ENCODE assay signal across 20 mouse cellular contexts in genomic region chrX:159915125-159915524, GRCm38 (mm10).
DNase-seq lines count a peak whose midpoint lies in the region; ATAC-seq and TF ChIP-seq lines count a peak whose summit lies in the region.
"Had no signal": no experiment of that assay in that cellular context is flagged by ENCODE, and none has a peak within 500 bp of the region (broad histone marks: within the 10 kb centered on the region; RNA-seq: fewer than 3 reads in every experiment).

No protein-coding gene starts in this region.

- H3K9ac ChIP-seq in heart, postnatal 0 days (replicated peaks; ENCODE audit: low read depth, low read length), result no peak overlapping the region
- H3K9ac ChIP-seq in heart, embryonic 11.5 days (ENCODE audit: low read depth, low read length), result no peak overlapping the region
- no peak overlapping the region for H3K9ac ChIP-seq in lung, embryonic 14.5 days
- no peak overlapping the region for H3K9ac ChIP-seq in MEL (ENCODE audit: control insufficient read depth, low read depth, low read length, poor library complexity, severe bottlenecking)
- H3K9ac ChIP-seq: embryonic facial prominence, embryonic 12.5 days; forebrain, embryonic 13.5 days; heart, embryonic 12.5 days; hindbrain, embryonic 15.5 days; lung, embryonic 15.5 days; midbrain, embryonic 12.5 days had no signal

- TF ChIP-seq CTCF in heart, postnatal 0 days (IDR thresholded peaks at IDR 0.05; ENCODE audit: low read depth), result peak; percentile 27
- no peak for TF ChIP-seq CTCF in lung, embryonic 14.5 days (IDR thresholded peaks at IDR 0.05; ENCODE audit: low read depth)
- peak in 1 of 3 experiments; percentile 65; a peak in 2 of 6 replicates for TF ChIP-seq CTCF in MEL (IDR thresholded peaks at IDR 0.05 in 2 of 3, conservative IDR thresholded peaks at IDR 0.05 in 1 of 3; ENCODE audit: control insufficient read depth in 1 of 3, insufficient read depth in 1 of 3, low read depth in 2 of 3, low read length in 3 of 3, poor library complexity in 1 of 3, severe bottlenecking in 1 of 3)
- TF ChIP-seq CTCF in cerebellum, adult 2 months (IDR thresholded peaks at IDR 0.05; ENCODE audit: borderline replicate concordance, insufficient read depth, low read depth, low read length), result no peak

- no peak overlapping the region for H3K4me2 ChIP-seq in heart, postnatal 0 days (ENCODE audit: low read depth, low read length)
- H3K4me2 ChIP-seq in heart, embryonic 11.5 days, result no peak overlapping the region
- H3K4me2 ChIP-seq in lung, embryonic 14.5 days, result no peak overlapping the region
- H3K4me2 ChIP-seq: embryonic facial prominence, embryonic 12.5 days; forebrain, embryonic 13.5 days; heart, embryonic 12.5 days; hindbrain, embryonic 15.5 days; liver, embryonic 11.5 days; lung, embryonic 15.5 days; midbrain, embryonic 12.5 days had no signal

- ATAC-seq in heart, postnatal 0 days (ENCODE audit: insufficient read depth, low read depth), result no peak
- ATAC-seq in heart, embryonic 11.5 days (replicated peaks; ENCODE audit: insufficient number of reproducible peaks, low FRiP score, low TSS enrichment), result no peak
- no peak for ATAC-seq in lung, embryonic 14.5 days (ENCODE audit: insufficient read depth)
- ATAC-seq: forebrain, embryonic 13.5 days had no signal

- no peak for DNase-seq in heart, postnatal 0 days (ENCODE audit: low spot score)
- peak; percentile 46 for DNase-seq in lung, embryonic 14.5 days
- DNase-seq in lung, adult 18-20 months, result no peak
- peak; percentile 32 for DNase-seq in MEL (ENCODE audit: low read depth, low spot score)
- peak; percentile 7 for DNase-seq in splenic B cell, adult 2 months (ENCODE audit: low read depth, low spot score)
- DNase-seq in cerebellum, adult 2 months, result no peak
- DNase-seq: adrenal gland, adult 8-10 months; kidney, adult 11 months; right cerebral cortex, postnatal 25 days; thymus, postnatal 14 days had no signal

- peak; percentile 87 for TF ChIP-seq RAD21 in MEL (IDR thresholded peaks at IDR 0.05; ENCODE audit: low read depth, low read length)

- H3K79me2 ChIP-seq in MEL (ENCODE audit: control insufficient read depth, insufficient read depth, low read length, poor library complexity), result no peaks in the 10 kb centered on the region

- TF ChIP-seq EP300 in heart, postnatal 0 days (IDR thresholded peaks at IDR 0.05; ENCODE audit: low read depth), result no peak
- TF ChIP-seq EP300 in MEL (IDR thresholded peaks at IDR 0.05; ENCODE audit: low read depth in 1 of 2, low read length in 2 of 2), result no peak

- H3K27ac ChIP-seq in heart, postnatal 0 days (ENCODE audit: low read depth), result no peak overlapping the region
- H3K27ac ChIP-seq in heart, embryonic 11.5 days (ENCODE audit: low read depth, low read length), result no peak overlapping the region
- H3K27ac ChIP-seq in lung, embryonic 14.5 days (ENCODE audit: low read depth), result no peak overlapping the region
- H3K27ac ChIP-seq in MEL (ENCODE audit: control insufficient read depth, low read depth, low read length), result no peak overlapping the region
- no peak overlapping the region for H3K27ac ChIP-seq in cerebellum, adult 2 months (ENCODE audit: insufficient read depth, low read length)
- H3K27ac ChIP-seq: embryonic facial prominence, embryonic 12.5 days; forebrain, embryonic 13.5 days; hindbrain, embryonic 15.5 days; limb, embryonic 10.5 days; lung, embryonic 15.5 days; midbrain, embryonic 12.5 days had no signal

- H3K4me3 ChIP-seq in heart, postnatal 0 days (ENCODE audit: low read depth, low read length), result no peak overlapping the region
- no peak overlapping the region for H3K4me3 ChIP-seq in heart, embryonic 11.5 days (ENCODE audit: low read depth, low read length)
- no peak overlapping the region for H3K4me3 ChIP-seq in lung, embryonic 14.5 days (ENCODE audit: low read depth, low read length)
- no peak overlapping the region for H3K4me3 ChIP-seq in MEL (ENCODE audit: control insufficient read depth in 1 of 2, insufficient read depth in 1 of 2, low read depth in 2 of 2, low read length in 2 of 2)
- H3K4me3 ChIP-seq in cerebellum, adult 2 months (replicated peaks; ENCODE audit: insufficient read depth, low read depth, low read length), result no peak overlapping the region
- H3K4me3 ChIP-seq: embryonic facial prominence, embryonic 12.5 days; erythroblast, embryonic 14.5 days; forebrain, embryonic 13.5 days; heart, embryonic 12.5 days; hindbrain, embryonic 15.5 days; limb, embryonic 10.5 days; lung, embryonic 15.5 days; midbrain, embryonic 12.5 days had no signal

- no peaks in the 10 kb centered on the region for H3K9me3 ChIP-seq in heart, postnatal 0 days (replicated peaks; ENCODE audit: control insufficient read depth, low read length)
- no peaks in the 10 kb centered on the region for H3K9me3 ChIP-seq in heart, embryonic 11.5 days (replicated peaks; ENCODE audit: control insufficient read depth, low read length)
- no peaks in the 10 kb centered on the region for H3K9me3 ChIP-seq in lung, embryonic 14.5 days (ENCODE audit: low read depth, low read length)
- H3K9me3 ChIP-seq in MEL (replicated peaks; ENCODE audit: insufficient read depth, low read length), result no peaks in the 10 kb centered on the region
- H3K9me3 ChIP-seq: embryonic facial prominence, embryonic 12.5 days; forebrain, embryonic 13.5 days; heart, embryonic 12.5 days; hindbrain, embryonic 15.5 days; limb, embryonic 10.5 days; lung, embryonic 15.5 days; midbrain, embryonic 12.5 days had no signal

- WGBS in heart, postnatal 0 days, result 19% methylated on average over 1 of the region's 1 CpGs
- 55% methylated on average over 1 of the region's 1 CpGs for WGBS in heart, embryonic 11.5 days (ENCODE audit: insufficient replicate concordance)
- WGBS in lung, embryonic 14.5 days, result 51% methylated on average over 1 of the region's 1 CpGs
- 37% methylated on average over 1 of the region's 1 CpGs for WGBS in cerebellum, adult 2 months

- H3K4me1 ChIP-seq in heart, postnatal 0 days (ENCODE audit: control insufficient read depth, insufficient read depth), result no peaks in the 10 kb centered on the region
- H3K4me1 ChIP-seq in heart, embryonic 11.5 days (ENCODE audit: control insufficient read depth, insufficient read depth, low read length), result no peaks in the 10 kb centered on the region
- no peaks in the 10 kb centered on the region for H3K4me1 ChIP-seq in lung, embryonic 14.5 days (ENCODE audit: insufficient read depth)
- H3K4me1 ChIP-seq in MEL (ENCODE audit: control insufficient read depth in 1 of 2, insufficient read depth in 2 of 2, low read length in 2 of 2), result peaks cover 14 to 19% of the 10 kb centered on the region in 2 experiments
- no peaks in the 10 kb centered on the region for H3K4me1 ChIP-seq in cerebellum, adult 2 months (ENCODE audit: control insufficient read depth, insufficient read depth, low read length)
- H3K4me1 ChIP-seq: embryonic facial prominence, embryonic 12.5 days; forebrain, embryonic 13.5 days; hindbrain, embryonic 15.5 days; limb, embryonic 10.5 days; lung, embryonic 15.5 days; midbrain, embryonic 12.5 days had no signal

- H3K36me3 ChIP-seq in heart, postnatal 0 days (replicated peaks; ENCODE audit: control insufficient read depth, insufficient read depth, low read length), result no peaks in the 10 kb centered on the region
- no peaks in the 10 kb centered on the region for H3K36me3 ChIP-seq in heart, embryonic 11.5 days (ENCODE audit: control insufficient read depth, insufficient read depth, low read length)
- no peaks in the 10 kb centered on the region for H3K36me3 ChIP-seq in lung, embryonic 14.5 days (ENCODE audit: insufficient read depth)
- peaks cover 0 to 16% of the 10 kb centered on the region in 2 experiments; a peak in 3 of 4 replicates for H3K36me3 ChIP-seq in MEL (ENCODE audit: control insufficient read depth in 1 of 2, insufficient read depth in 2 of 2, low read length in 2 of 2)
- no peaks in the 10 kb centered on the region for H3K36me3 ChIP-seq in splenic B cell, adult 2 months (ENCODE audit: control insufficient read depth, insufficient read depth, low read length, poor library complexity, severe bottlenecking)
- H3K36me3 ChIP-seq: embryonic facial prominence, embryonic 12.5 days; heart, embryonic 12.5 days; hindbrain, embryonic 15.5 days; limb, embryonic 10.5 days; lung, embryonic 15.5 days; midbrain, embryonic 12.5 days had no signal

- TF ChIP-seq POLR2A in MEL (IDR thresholded peaks at IDR 0.05; ENCODE audit: control insufficient read depth in 1 of 2, insufficient read depth in 1 of 2, low read depth in 1 of 2, low read length in 2 of 2, poor library complexity in 1 of 2), result no peak
- TF ChIP-seq POLR2A in cerebellum, adult 2 months (IDR thresholded peaks at IDR 0.05; ENCODE audit: borderline replicate concordance, insufficient read depth, low read length), result no peak

- no peaks in the 10 kb centered on the region for H3K27me3 ChIP-seq in heart, postnatal 0 days (ENCODE audit: control insufficient read depth, insufficient read depth, low read length)
- no peaks in the 10 kb centered on the region for H3K27me3 ChIP-seq in heart, embryonic 11.5 days (ENCODE audit: control insufficient read depth, insufficient read depth, low read length)
- no peaks in the 10 kb centered on the region for H3K27me3 ChIP-seq in lung, embryonic 14.5 days (ENCODE audit: insufficient read depth, low read length)
- no peaks in the 10 kb centered on the region for H3K27me3 ChIP-seq in MEL (ENCODE audit: control insufficient read depth in 1 of 2, insufficient read depth in 2 of 2, low read length in 2 of 2)
- H3K27me3 ChIP-seq in splenic B cell, adult 2 months (ENCODE audit: control insufficient read depth, insufficient read depth, low read length, poor library complexity, severe bottlenecking), result no peaks in the 10 kb centered on the region
- no peaks in the 10 kb centered on the region for H3K27me3 ChIP-seq in cerebellum, adult 2 months (ENCODE audit: control insufficient read depth, insufficient read depth, low read length)
- H3K27me3 ChIP-seq: heart, embryonic 12.5 days; hindbrain, embryonic 15.5 days; lung, embryonic 15.5 days had no signal

TF ChIP-seq in MEL, 35 proteins besides CTCF, POLR2A, EP300 and RAD21:
- TF ChIP-seq SMC3 (IDR thresholded peaks at IDR 0.05; ENCODE audit: low read depth, low read length) (peak; percentile 83), CHD2 (IDR thresholded peaks at IDR 0.05; ENCODE audit: low read length) (no peak), MAX (IDR thresholded peaks at IDR 0.05; ENCODE audit: low read length) (no peak), ZKSCAN1 (IDR thresholded peaks at IDR 0.05; ENCODE audit: low read depth, low read length) (no peak), RCOR1 (IDR thresholded peaks at IDR 0.05; ENCODE audit: low read depth, low read length) (no peak), TBP (IDR thresholded peaks at IDR 0.05; ENCODE audit: low read depth, low read length) (no peak), ZC3H11A (IDR thresholded peaks at IDR 0.05; ENCODE audit: low read depth, low read length) (peak; percentile 84), TAL1 (IDR thresholded peaks at IDR 0.05; ENCODE audit: low read length) (no peak)

Comparison
In these comparisons a context has a peak if more than half of its experiments do, and no peak if none do; other contexts are left out.
1. DNase-seq: peak in lung, embryonic 14.5 days (single experiment), MEL (single experiment) and splenic B cell, adult 2 months (single experiment); none in heart, postnatal 0 days (single experiment), lung, adult 18-20 months (0 of 2) and cerebellum, adult 2 months (0 of 2).